Mouse (Mus musculus): ENCODE measurements around the gene Neu2. TPM values are rescaled to one million over a fixed set of nuclear protein-coding genes. Genes with fewer than 3 reads are reported as not detected.
A peak's percentile ranks its signal among the peaks of the same experiment; 100 is the strongest.

Neu2 gene
- total RNA-seq, 1 experiment from 2014 or later, result not detected

GRCm38 (mm10) chr1:87620693-87621092, 111.0 kb downstream of the Neu2 start:
- DNase-seq, result no peak

GRCm38 (mm10) chr1:87621146-87621857, 111.6 kb downstream of the Neu2 start:
- DNase-seq, result no peak

GRCm38 (mm10) chr1:87621858-87622279, 112.2 kb downstream of the Neu2 start:
- DNase-seq, result no peak

- DNase-seq, result no peak
These were observed 114.4 kb downstream of the Neu2 start for GRCm38 (mm10) chr1:87623977-87624666.

GRCm38 (mm10) chr1:87624826-87625225, 115.1 kb downstream of the Neu2 start:
- no peak for DNase-seq

GRCm38 (mm10) chr1:87625254-87626025, 115.8 kb downstream of the Neu2 start:
- no peak for DNase-seq

GRCm38 (mm10) chr1:87626344-87626743, 116.7 kb downstream of the Neu2 start:
- DNase-seq, result no peak

- DNase-seq, result no peak
These were observed 118.4 kb downstream of the Neu2 start for GRCm38 (mm10) chr1:87628085-87628484.

GRCm38 (mm10) chr1:87631584-87631983, 121.9 kb downstream of the Neu2 start:
- no peak for DNase-seq

GRCm38 (mm10) chr1:87632163-87632562, 122.5 kb downstream of the Neu2 start:
- no peak for DNase-seq

- DNase-seq, result no peak
These were observed 127.0 kb downstream of the Neu2 start for GRCm38 (mm10) chr1:87636716-87637117.

- peak; percentile 66 for DNase-seq
These were observed 127.6 kb downstream of the Neu2 start for GRCm38 (mm10) chr1:87637121-87637877.

- no peak for DNase-seq
These were observed 128.3 kb downstream of the Neu2 start for GRCm38 (mm10) chr1:87637878-87638600.

GRCm38 (mm10) chr1:87639724-87640123, 130.0 kb downstream of the Neu2 start:
- no peak for DNase-seq

- DNase-seq, result no peak
These were observed 130.5 kb downstream of the Neu2 start for GRCm38 (mm10) chr1:87640165-87640661.

- DNase-seq, result no peak
These were observed 133.3 kb downstream of the Neu2 start for GRCm38 (mm10) chr1:87643016-87643415.

GRCm38 (mm10) chr1:87645041-87645440, 135.4 kb downstream of the Neu2 start:
- peak; percentile 42 for DNase-seq

- no peak for DNase-seq
These were observed 136.1 kb downstream of the Neu2 start for GRCm38 (mm10) chr1:87645748-87646147.

Data from adrenal gland, postnatal 25 days (tissue).